Mouse (Mus musculus) stomach, postnatal 0 days (tissue): ENCODE measurements around the gene 2810006K23Rik. TPM values are rescaled to one million over a fixed set of nuclear protein-coding genes. Genes with fewer than 3 reads are reported as not detected.

Experiments used
- ATAC-seq: fragments of 200-750 bp; cut with Nextera tagmentation; 2 replicates; pipeline ENCODE4 v1.8.0; 2017; ENCODE audit not compliant: low FRiP score, low TSS enrichment
- DNase-seq: peaks from one replicate; pipeline ENCODE4 v3.0.0-alpha.2; 2016; ENCODE audit warnings: low spot score
- H3K27ac ChIP-seq: fragments of 300-500 bp; sonication (generic); replicated peaks from 2 replicates; pipeline ENCODE4 v1.5.1; 2014; ENCODE audit warnings: mild to moderate bottlenecking, control low read depth
- H3K27me3 ChIP-seq: fragments of 300-500 bp; sonication (generic); 2 replicates; pipeline ENCODE4 v1.6.1; 2014; ENCODE audit warnings: low read length; ENCODE audit not compliant: control insufficient read depth, insufficient read depth
- H3K36me3 ChIP-seq: fragments of 300-500 bp; sonication (generic); 2 replicates; pipeline ENCODE4 v1.6.1; 2014; ENCODE audit warnings: low read length, mixed read lengths; ENCODE audit not compliant: control insufficient read depth, insufficient read depth
- H3K4me1 ChIP-seq: fragments of 300-500 bp; sonication (generic); replicated peaks from 2 replicates; pipeline ENCODE4 v1.6.1; 2014; ENCODE audit warnings: antibody characterized with exemption; ENCODE audit not compliant: control insufficient read depth, insufficient read depth
- H3K4me2 ChIP-seq: fragments of 300-500 bp; sonication (generic); replicated peaks from 2 replicates; pipeline ENCODE4 v1.6.1; 2014; ENCODE audit warnings: low read depth, mild to moderate bottlenecking, control low read depth, moderate library complexity
- H3K4me3 ChIP-seq: fragments of 300-500 bp; sonication (generic); 2 replicates; pipeline ENCODE4 v1.5.1; 2014; ENCODE audit warnings: low read depth, low read length, control low read depth
- H3K9ac ChIP-seq: fragments of 300-500 bp; sonication (generic); 2 replicates; pipeline ENCODE4 v1.6.1; 2014; ENCODE audit warnings: mild to moderate bottlenecking, low read length, control low read depth, mixed read lengths
- H3K9me3 ChIP-seq: fragments of 300-500 bp; sonication (generic); 2 replicates; pipeline ENCODE4 v1.6.1; 2016; ENCODE audit warnings: low read length; ENCODE audit not compliant: control insufficient read depth
- CTCF ChIP-seq: IDR thresholded peaks from 2 replicates; pipeline ENCODE4 v1.5.1; 2016; ENCODE audit warnings: antibody characterized with exemption, low read depth, mild to moderate bottlenecking, moderate library complexity
- EP300 ChIP-seq: optimal IDR thresholded peaks from 2 replicates; pipeline ENCODE3; 2016; ENCODE audit warnings: antibody characterized with exemption
- WGBS: fragments of 180-500 bp; shearing (Covaris S2); extraction: QIAGEN DNeasy Blood & Tissue Kit; methylation state at CpG from one replicate; pipeline ENCODE4 v1.1.7; 2014; 5-methylcytosine and 5-hydroxymethylcytosine counted together
- polyA plus RNA-seq: library from polyadenylated mRNA; unstranded; fragments of >200 nt; fragmentation: Nextera tagmentation; extraction: Ambion mirVana; gene quantifications from 2 replicates; pipeline ENCODE4 v1.2.1, GENCODE M21; 2015

Gene 2810006K23Rik
- polyA plus RNA-seq, 1 experiment from 2014 or later, result 6.9 TPM

DNA sequence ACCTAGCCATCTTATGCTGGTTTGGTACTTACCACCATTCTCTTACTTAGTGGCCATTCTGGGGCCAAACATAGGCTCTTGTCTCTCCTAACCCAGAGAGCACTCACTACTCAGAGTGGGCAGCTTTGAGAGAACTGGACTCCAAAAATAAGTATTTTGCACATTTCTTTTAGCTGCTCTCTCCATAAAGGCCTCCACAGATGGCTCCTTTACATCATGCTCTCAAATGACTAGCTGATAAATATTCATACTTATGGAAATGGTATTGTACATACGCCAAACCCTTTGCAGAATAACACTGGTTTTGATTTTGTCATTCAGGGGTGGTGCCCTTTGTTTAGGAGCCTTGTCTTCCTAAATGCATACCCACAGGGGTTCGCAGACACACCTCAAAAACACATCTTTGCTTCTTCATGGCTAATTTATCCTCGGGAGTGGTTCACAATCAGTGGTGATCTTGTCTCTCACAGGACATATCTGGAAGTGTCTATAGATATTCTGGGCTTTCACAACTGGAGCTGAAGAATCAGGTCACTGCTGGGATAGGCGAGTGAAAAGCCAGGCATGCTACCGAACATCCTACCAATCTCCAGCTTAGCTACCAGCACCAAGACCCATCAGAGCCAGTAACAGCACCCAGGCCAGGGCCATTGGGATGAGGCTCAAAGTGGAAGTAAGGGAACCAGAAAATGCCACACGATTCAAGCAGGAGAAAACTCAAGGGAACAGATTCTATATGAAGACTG lies 36.5 kb downstream of the 2810006K23Rik start:
- DNase-seq (no peak), ATAC-seq (no peak)
- TF ChIP-seq EP300 (no peak), CTCF (no peak)
- peaks cover 2% of the 10 kb centered on the region; the same call in 1 of the 2 replicates for H3K36me3 ChIP-seq
- H3K27ac ChIP-seq, result no peak overlapping the region
- no peaks in the 10 kb centered on the region for H3K9me3 ChIP-seq
- H3K4me1 ChIP-seq, result no peaks in the 10 kb centered on the region
- no peaks in the 10 kb centered on the region for H3K27me3 ChIP-seq
- no peak overlapping the region for H3K4me3 ChIP-seq
- 84% methylated on average over 6 of the region's 6 CpGs for WGBS
- H3K4me2 ChIP-seq, result no peak overlapping the region
- no peak overlapping the region for H3K9ac ChIP-seq

DNA sequence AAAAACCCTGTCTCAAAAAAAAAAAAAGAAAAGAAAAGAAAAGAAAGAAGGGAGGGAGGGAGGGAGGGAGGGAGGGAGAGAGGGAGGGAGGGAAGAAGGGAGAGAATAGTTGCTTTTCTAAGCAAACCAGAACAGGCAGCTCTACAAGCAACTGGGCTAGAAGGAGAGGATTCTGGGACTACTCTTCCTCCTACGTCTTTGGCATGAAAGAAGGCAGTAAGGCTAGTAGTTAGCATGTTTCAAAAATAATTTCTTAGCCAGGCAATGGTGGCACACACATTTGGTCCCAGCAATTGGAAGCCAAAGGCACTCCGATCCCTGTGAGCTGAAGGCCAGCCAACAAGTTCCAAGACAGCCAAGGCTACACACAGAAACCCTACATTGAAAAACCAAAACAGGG lies 37.9 kb downstream of the 2810006K23Rik start:
- H3K4me2 ChIP-seq, result no peak overlapping the region
- H3K27ac ChIP-seq, result no peak overlapping the region
- H3K9ac ChIP-seq, result no peak overlapping the region
- DNase-seq, result no peak
- H3K36me3 ChIP-seq, result peaks cover 12% of the 10 kb centered on the region; the same call in 1 of the 2 replicates
- no peaks in the 10 kb centered on the region for H3K4me1 ChIP-seq
- H3K9me3 ChIP-seq, result no peaks in the 10 kb centered on the region
- ATAC-seq, result no peak
- TF ChIP-seq EP300 (no peak), CTCF (no peak)
- no peak overlapping the region for H3K4me3 ChIP-seq
- no peaks in the 10 kb centered on the region for H3K27me3 ChIP-seq
- 94% methylated on average over 2 of the region's 2 CpGs for WGBS

GRCm38 (mm10) chr5:124366721-124367120 lies 38.8 kb downstream of the 2810006K23Rik start:
- Histone ChIP-seq H3K4me1 (no peaks in the 10 kb centered on the region), H3K27me3 (no peaks in the 10 kb centered on the region), H3K9ac (no peak overlapping the region), H3K27ac (no peak overlapping the region), H3K9me3 (no peaks in the 10 kb centered on the region), H3K4me2 (no peak overlapping the region), H3K36me3 (peaks cover 15% of the 10 kb centered on the region; the same call in 1 of the 2 replicates), H3K4me3 (no peak overlapping the region)
- DNase-seq (no peak), ATAC-seq (no peak)
- TF ChIP-seq CTCF (no peak), EP300 (no peak)
- 56% methylated on average over 3 of the region's 3 CpGs for WGBS

GRCm38 (mm10) chr5:124374298-124374697 lies 46.4 kb downstream of the 2810006K23Rik start:
- no peak overlapping the region for H3K9ac ChIP-seq
- 97% methylated on average over 7 of the region's 7 CpGs for WGBS
- peaks cover 39% of the 10 kb centered on the region for H3K36me3 ChIP-seq
- H3K4me2 ChIP-seq, result no peak overlapping the region
- TF ChIP-seq CTCF (no peak), EP300 (no peak)
- no peaks in the 10 kb centered on the region for H3K9me3 ChIP-seq
- no peak overlapping the region for H3K27ac ChIP-seq
- no peaks in the 10 kb centered on the region for H3K4me1 ChIP-seq
- H3K27me3 ChIP-seq, result no peaks in the 10 kb centered on the region
- DNase-seq, result no peak
- ATAC-seq, result no peak
- H3K4me3 ChIP-seq, result no peak overlapping the region

DNA sequence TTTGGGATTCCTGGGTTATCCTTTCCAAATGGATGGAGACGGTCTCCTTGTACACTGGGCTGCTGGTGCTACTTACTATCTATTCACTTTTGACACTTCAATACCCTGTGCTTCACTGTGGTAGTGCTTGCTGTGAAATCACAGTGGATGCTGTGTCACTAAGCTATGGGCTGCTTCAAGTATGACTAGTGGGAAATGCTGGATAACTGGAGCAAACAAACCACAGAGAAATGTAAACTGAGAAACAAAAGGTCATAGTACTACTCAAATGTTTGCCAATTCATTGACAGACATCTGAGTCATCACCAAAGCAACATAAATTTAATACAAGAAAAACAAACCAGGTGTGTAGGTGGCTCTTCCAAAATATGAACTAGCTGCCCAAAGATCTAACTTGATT lies 48.5 kb downstream of the 2810006K23Rik start:
- TF ChIP-seq CTCF, result no peak
- TF ChIP-seq EP300, result no peak
- no peak overlapping the region for H3K4me3 ChIP-seq
- no peak overlapping the region for H3K9ac ChIP-seq
- 91% methylated on average over 1 of the region's 1 CpGs for WGBS
- no peaks in the 10 kb centered on the region for H3K4me1 ChIP-seq
- no peaks in the 10 kb centered on the region for H3K27me3 ChIP-seq
- H3K9me3 ChIP-seq, result no peaks in the 10 kb centered on the region
- ATAC-seq, result peak; percentile 81
- peaks cover 30% of the 10 kb centered on the region for H3K36me3 ChIP-seq
- no peak overlapping the region for H3K27ac ChIP-seq
- no peak for DNase-seq
- no peak overlapping the region for H3K4me2 ChIP-seq

- H3K4me2 ChIP-seq, result no peak overlapping the region
- peaks cover 25% of the 10 kb centered on the region for H3K36me3 ChIP-seq
- H3K9me3 ChIP-seq, result no peaks in the 10 kb centered on the region
- DNase-seq (no peak), ATAC-seq (peak; percentile 68)
- H3K27me3 ChIP-seq, result no peaks in the 10 kb centered on the region
- no peak overlapping the region for H3K4me3 ChIP-seq
- 79% methylated on average over 4 of the region's 4 CpGs for WGBS
- H3K27ac ChIP-seq, result no peak overlapping the region
- H3K9ac ChIP-seq, result no peak overlapping the region
- H3K4me1 ChIP-seq, result no peaks in the 10 kb centered on the region
- TF ChIP-seq EP300, result no peak
- no peak for TF ChIP-seq CTCF
These were observed 49.3 kb downstream of the 2810006K23Rik start for GRCm38 (mm10) chr5:124377149-124377548.
